Mouse (Mus musculus) ES-Bruce4 (cell line): ENCODE measurements at regions not wholly inside any gene's neighbourhood (a gene's known extent, or its start where the extent isn't known, plus 50 kb on each side); places are given as distances from the start of the nearest gene placed in this dataset.
A peak's percentile ranks its signal among the peaks of the same experiment; 100 is the strongest.

Experiments used
- H3K27ac ChIP-seq: 2 replicates; pipeline ENCODE4 v1.5.1; 2012; ENCODE audit warnings: low read length, inconsistent platforms; ENCODE audit not compliant: insufficient read depth
- H3K27me3 ChIP-seq: 2 replicates; pipeline ENCODE4 v1.6.1; 2012; ENCODE audit warnings: mild to moderate bottlenecking, low read length, inconsistent platforms; ENCODE audit not compliant: control insufficient read depth, poor library complexity, insufficient read depth, severe bottlenecking
- H3K36me3 ChIP-seq: 2 replicates; pipeline ENCODE4 v1.6.1; 2012; ENCODE audit warnings: inconsistent platforms, mild to moderate bottlenecking, low read length, moderate library complexity; ENCODE audit not compliant: control insufficient read depth, poor library complexity, insufficient read depth, severe bottlenecking
- H3K4me1 ChIP-seq: one replicate; pipeline ENCODE4 v1.8.1; 2011; ENCODE audit warnings: low read length; ENCODE audit not compliant: control insufficient read depth, insufficient read depth
- H3K4me3 ChIP-seq: 2 replicates; pipeline ENCODE4 v1.5.1; 2011; ENCODE audit warnings: low read depth, mild to moderate bottlenecking, low read length
- H3K9ac ChIP-seq: 2 replicates; pipeline ENCODE4 v1.6.1; 2012; ENCODE audit warnings: low read depth, mild to moderate bottlenecking, inconsistent platforms; ENCODE audit not compliant: poor library complexity, severe bottlenecking
- H3K9me3 ChIP-seq: replicated peaks from 2 replicates; pipeline ENCODE4 v1.6.1; 2012; ENCODE audit warnings: mild to moderate bottlenecking, low read length, inconsistent platforms; ENCODE audit not compliant: control insufficient read depth, poor library complexity, insufficient read depth, severe bottlenecking
- CTCF ChIP-seq: IDR thresholded peaks from one replicate; pipeline ENCODE4 v1.8.1; 2011; ENCODE audit warnings: low read depth, low read length
- EP300 ChIP-seq: IDR thresholded peaks from 2 replicates; pipeline ENCODE4 v1.6.1; 2011; ENCODE audit warnings: low read depth, low read length; ENCODE audit not compliant: insufficient read depth
- POLR2A ChIP-seq: IDR thresholded peaks from one replicate; pipeline ENCODE4 v1.8.1; 2011; ENCODE audit warnings: low read length; ENCODE audit not compliant: insufficient read depth

DNA sequence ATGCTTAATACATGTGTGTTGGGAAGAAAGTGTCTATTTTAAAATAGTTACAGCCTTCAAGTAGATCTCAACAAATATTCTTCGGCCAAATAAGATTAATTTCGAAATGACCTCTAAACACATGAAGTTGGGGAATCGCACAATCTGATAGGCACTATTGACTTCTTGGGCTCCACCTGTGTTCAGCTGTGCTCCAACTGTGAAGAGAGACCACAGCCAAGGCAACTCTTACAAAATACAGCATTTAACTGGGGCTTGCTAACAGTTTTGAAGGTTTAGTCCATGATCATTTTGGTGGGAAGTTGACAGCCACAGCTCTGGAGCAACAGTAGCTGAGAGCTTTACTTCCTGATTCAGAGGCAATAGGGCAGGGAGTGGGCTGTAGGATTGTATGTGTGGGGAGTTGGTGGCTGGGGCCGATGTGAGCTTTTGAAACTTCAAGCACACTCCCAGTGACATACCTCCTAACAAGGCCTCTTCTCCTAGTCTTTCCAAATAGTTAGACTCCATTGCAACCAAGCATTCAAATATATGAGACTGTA is 90.8 kb upstream of the Spry2 start:
- no peak overlapping the region for H3K4me3 ChIP-seq
- H3K27ac ChIP-seq = no peak overlapping the region
- TF ChIP-seq CTCF (no peak), POLR2A (no peak), EP300 (no peak)
- H3K9me3 ChIP-seq = peaks cover 5% of the 10 kb centered on the region; the same call in 1 of the 2 replicates
- H3K9ac ChIP-seq = no peak overlapping the region
- no peaks in the 10 kb centered on the region for H3K4me1 ChIP-seq
- H3K36me3 ChIP-seq = no peaks in the 10 kb centered on the region
- no peaks in the 10 kb centered on the region for H3K27me3 ChIP-seq

DNA sequence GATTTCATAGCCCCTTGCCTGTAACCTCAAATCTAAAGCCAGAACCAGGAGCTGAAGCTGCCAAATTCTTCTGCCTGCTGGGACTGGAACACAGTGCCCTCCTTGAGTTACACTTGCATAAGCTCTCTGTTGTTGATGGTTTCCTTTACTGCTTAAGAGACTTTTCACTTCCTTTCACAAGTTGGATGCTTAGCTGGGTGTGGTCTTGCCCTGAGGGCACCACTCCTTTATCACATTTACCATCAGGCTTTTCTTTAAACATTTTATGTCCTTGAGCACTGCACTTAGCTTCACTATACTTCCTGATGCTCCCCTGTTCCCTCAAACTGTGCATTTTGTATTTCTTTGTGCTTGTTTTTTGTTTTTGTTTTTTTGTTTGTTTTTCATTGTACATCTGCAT is 92.1 kb upstream of the Spry2 start:
- Histone ChIP-seq H3K9me3 (peaks cover 5% of the 10 kb centered on the region; the same call in 1 of the 2 replicates), H3K4me1 (no peaks in the 10 kb centered on the region)
- no peak for TF ChIP-seq CTCF
- no peak for TF ChIP-seq POLR2A
- no peak for TF ChIP-seq EP300

DNA sequence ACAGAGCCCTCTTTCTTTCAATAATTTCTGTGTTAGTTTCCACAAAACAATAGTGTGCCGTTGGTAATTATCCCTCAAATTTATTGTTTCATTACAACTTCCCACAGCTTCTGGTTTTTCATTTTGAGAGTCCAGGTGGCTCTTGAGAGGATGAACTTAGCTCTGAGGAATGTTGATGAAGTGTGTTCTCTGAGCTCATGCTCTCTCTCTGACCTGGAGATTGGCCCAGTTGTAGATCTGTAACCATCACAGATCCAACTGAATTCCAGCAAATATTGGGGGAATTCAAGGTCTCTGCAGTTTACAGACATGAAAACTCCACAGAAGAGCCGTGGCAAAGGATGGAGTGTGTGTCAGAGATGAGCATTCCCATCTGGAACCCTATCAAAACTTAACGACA is 96.5 kb upstream of the Spry2 start:
- H3K27ac ChIP-seq = no peak overlapping the region
- TF ChIP-seq POLR2A (no peak), EP300 (no peak), CTCF (no peak)
- no peaks in the 10 kb centered on the region for H3K36me3 ChIP-seq
- no peak overlapping the region for H3K9ac ChIP-seq
- peaks cover 2% of the 10 kb centered on the region; the same call in 1 of the 2 replicates for H3K9me3 ChIP-seq
- H3K27me3 ChIP-seq = no peaks in the 10 kb centered on the region
- no peak overlapping the region for H3K4me3 ChIP-seq
- H3K4me1 ChIP-seq = no peaks in the 10 kb centered on the region

More for the DNA sequence above, 92.1 kb upstream of the Spry2 start:
- Histone ChIP-seq H3K36me3 (no peaks in the 10 kb centered on the region), H3K27ac (no peak overlapping the region; the same call in 1 of the 2 replicates), H3K9ac (no peak overlapping the region), H3K27me3 (no peaks in the 10 kb centered on the region), H3K4me3 (no peak overlapping the region)

DNA sequence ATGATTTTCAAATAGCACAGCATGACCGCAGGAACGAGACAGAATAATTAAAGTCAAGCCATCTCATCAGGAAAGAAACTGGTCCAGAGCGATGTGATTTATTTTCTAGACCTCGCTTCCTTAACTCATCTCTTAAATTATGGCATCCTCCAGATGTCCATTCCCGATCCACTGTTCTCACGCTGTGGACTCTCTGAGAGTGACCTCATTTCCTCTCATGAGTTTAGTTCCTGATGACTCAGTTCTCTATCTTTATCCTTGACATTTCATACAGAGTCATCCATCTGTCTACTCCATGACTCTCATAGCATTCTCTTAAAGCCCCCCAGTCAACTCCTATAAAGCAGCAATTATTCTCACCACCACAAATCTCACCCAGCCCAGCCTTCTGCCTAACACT is 103.2 kb upstream of the Spry2 start:
- TF ChIP-seq CTCF (no peak), POLR2A (no peak)
- no peaks in the 10 kb centered on the region for H3K27me3 ChIP-seq
- no peak overlapping the region for H3K9ac ChIP-seq
- H3K36me3 ChIP-seq = no peaks in the 10 kb centered on the region
- no peak overlapping the region for H3K4me3 ChIP-seq
- H3K27ac ChIP-seq = no peak overlapping the region
- H3K4me1 ChIP-seq = no peaks in the 10 kb centered on the region
- H3K9me3 ChIP-seq = no peaks in the 10 kb centered on the region

DNA sequence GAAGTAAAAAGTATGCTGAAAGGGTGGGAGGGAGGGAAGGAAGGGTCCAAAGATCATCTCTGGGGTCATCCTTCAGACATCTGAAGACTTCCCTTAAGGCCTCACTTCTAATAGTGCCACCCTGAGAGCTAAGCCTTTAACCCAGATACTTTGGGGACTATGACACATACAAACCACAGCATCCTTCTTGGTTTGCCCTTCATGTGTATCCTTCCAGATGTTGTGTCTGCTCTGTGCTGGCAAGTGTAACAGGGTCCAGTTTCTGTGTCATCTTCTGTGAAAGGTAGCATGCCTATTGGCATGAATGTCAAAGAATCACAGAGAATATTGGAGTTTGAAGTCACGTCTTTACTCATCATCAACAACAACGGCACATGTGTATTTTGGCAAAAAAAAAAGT is 98.2 kb upstream of the Trim52 start:
- H3K27me3 ChIP-seq = no peaks in the 10 kb centered on the region
- TF ChIP-seq POLR2A (no peak), CTCF (no peak), EP300 (no peak)
- no peak overlapping the region for H3K9ac ChIP-seq
- no peaks in the 10 kb centered on the region for H3K36me3 ChIP-seq
- H3K9me3 ChIP-seq = peaks cover 7% of the 10 kb centered on the region
- H3K27ac ChIP-seq = no peak overlapping the region
- no peak overlapping the region for H3K4me3 ChIP-seq
- no peaks in the 10 kb centered on the region for H3K4me1 ChIP-seq

DNA sequence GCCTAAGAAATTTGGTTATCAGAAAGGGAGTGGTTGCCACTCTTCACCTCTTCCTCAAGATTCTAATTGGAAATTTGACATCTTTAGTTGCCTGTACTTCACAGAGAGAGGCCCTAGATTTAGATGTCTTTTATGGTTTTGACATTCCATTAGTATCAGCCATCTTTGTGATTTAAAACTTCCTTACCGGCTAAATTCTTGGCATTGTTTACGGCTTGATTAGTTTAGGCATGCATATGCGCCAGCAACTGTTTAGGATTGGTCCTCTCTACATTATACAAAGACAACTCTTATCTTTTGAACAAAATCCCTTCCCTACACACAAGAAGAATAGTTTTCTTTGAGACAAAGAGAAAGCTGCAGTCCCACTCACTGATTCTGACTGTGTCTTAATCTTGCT is 97.0 kb upstream of the Trim52 start:
- H3K36me3 ChIP-seq = no peaks in the 10 kb centered on the region
- H3K27me3 ChIP-seq = no peaks in the 10 kb centered on the region
- H3K9ac ChIP-seq = no peak overlapping the region
- H3K4me3 ChIP-seq = no peak overlapping the region
- no peaks in the 10 kb centered on the region for H3K4me1 ChIP-seq
- TF ChIP-seq POLR2A = no peak
- TF ChIP-seq EP300 = no peak
- no peak for TF ChIP-seq CTCF
- H3K27ac ChIP-seq = 0 out of 2 replicates have a peak overlapping the region, but pooled peaks have one; percentile 36
- peaks cover 7% of the 10 kb centered on the region for H3K9me3 ChIP-seq

DNA sequence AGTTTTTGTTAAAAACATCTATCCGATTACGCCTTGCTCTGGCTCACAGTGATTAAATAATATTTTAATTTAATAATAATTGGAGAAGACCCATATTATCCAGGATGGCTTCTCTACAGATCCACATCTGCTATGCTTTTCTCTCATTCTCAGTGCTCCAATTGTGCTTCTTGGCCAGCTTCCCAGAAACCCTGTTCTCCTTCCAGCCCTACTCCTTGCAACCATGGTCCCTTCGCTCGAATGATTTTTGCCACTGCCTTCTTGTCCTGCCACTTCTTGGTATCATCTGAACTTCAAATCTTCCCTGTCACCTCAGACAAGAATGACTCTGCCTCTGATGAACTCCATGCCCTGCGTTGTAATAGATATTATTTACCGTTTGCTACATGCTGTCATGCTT is 95.0 kb upstream of the Trim52 start:
- Histone ChIP-seq H3K36me3 (no peaks in the 10 kb centered on the region), H3K27ac (no peak overlapping the region)

More for the DNA sequence above, 95.0 kb upstream of the Trim52 start:
- Histone ChIP-seq H3K27me3 (no peaks in the 10 kb centered on the region), H3K4me1 (no peaks in the 10 kb centered on the region), H3K9ac (no peak overlapping the region), H3K9me3 (peaks cover 5% of the 10 kb centered on the region), H3K4me3 (no peak overlapping the region)
- no peak for TF ChIP-seq CTCF
- no peak for TF ChIP-seq EP300
- TF ChIP-seq POLR2A = no peak
